Mouse (Mus musculus) T-helper 1 cell (primary cell): ENCODE measurements around the gene Gm2004.
"Not testable (repeated sequence)": the region's sequence is repeated elsewhere in the genome, so short reads cannot be mapped to it uniquely, and the experiment has no call there.

Experiments used
- in situ Hi-C: fragments of 300-600 bp; cut with MboI, MseI; formaldehyde crosslinking; loops from one replicate; pipeline ENCODE4 v1.15.1; 2025; ENCODE audit warnings: high pct_unique_total_duplicates

Gm2004 gene

DNA sequence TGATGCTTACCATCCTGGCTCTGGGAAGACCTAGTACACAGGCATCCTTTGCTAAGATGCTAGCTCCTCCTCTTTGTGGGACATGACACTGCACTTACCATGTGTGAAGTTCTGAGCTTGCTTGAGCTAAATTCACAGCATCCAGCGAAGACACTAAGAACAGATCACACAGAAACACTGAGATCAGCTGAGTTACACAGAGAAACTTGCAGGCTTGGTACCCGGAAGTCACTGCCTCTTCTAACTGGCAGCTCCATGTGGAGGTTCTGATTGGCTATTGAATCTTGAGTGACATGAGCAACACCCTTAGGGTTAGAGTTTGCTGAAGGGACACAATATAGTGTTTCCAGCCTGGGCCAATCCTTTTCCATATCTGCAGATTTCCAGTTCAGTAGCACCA lies at the start of gene Gm2004:
TSS of gene Gm2004 (minus strand) at position 101 of the 400 bp plus-strand sequence.
- in situ Hi-C loops = not testable (repeated sequence)
